Mouse (Mus musculus) brain, embryonic 14.5 days (tissue): ENCODE results near the gene Hdac4.

Experiments
- CTCF ChIP-seq: fragments of 200-500 bp; IDR thresholded peaks from 2 replicates; pipeline ENCODE4 v1.5.1; 2012; ENCODE audit warnings: inconsistent platforms, mild to moderate bottlenecking, moderate library complexity, borderline replicate concordance; ENCODE audit not compliant: insufficient read depth, insufficient read length; ENCODE audit errors: extremely low read depth
- POLR2A ChIP-seq: fragments of 200-500 bp; IDR thresholded peaks from 2 replicates; pipeline ENCODE4 v1.6.1; 2012; ENCODE audit warnings: mild to moderate bottlenecking, inconsistent platforms, borderline replicate concordance; ENCODE audit not compliant: poor library complexity, insufficient read depth, insufficient read length, severe bottlenecking; ENCODE audit errors: extremely low read depth

DNA sequence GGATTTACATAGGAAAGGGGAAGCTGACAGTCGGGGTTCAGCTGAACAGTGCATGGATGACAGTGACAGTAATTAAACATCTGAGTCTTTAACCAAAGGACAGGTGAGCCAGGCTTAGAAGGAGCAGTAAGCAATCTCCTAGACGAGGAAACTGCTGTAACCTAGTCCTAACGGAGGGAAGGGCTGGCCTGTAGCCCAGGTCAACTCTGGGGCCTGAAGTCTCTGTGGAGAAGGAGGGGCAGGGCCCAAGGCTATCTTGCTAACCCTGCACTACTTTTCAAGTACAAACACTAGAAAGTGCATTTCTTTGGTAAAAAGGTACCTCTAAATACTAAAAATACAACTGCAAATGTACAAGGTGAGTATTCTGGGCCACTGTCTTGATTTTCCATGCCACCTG lies 169.1 kb downstream of the Hdac4 start:
- TF ChIP-seq CTCF (no peak), POLR2A (no peak)
